Mouse (Mus musculus) brain, embryonic 18.5 days (tissue): ENCODE data around the gene Chrna5.
"Not testable (repeated sequence)": the region's sequence is repeated elsewhere in the genome, so short reads cannot be mapped to it uniquely, and the experiment has no call there.

Experiments
- DNase-seq: peaks from one replicate; pipeline ENCODE4 v3.0.0-alpha.2; 2012; ENCODE audit warnings: low read depth, low spot score

The Chrna5 gene

GRCm38 (mm10) chr9:54980674-54981073 is at the start of gene Chrna5:
Gene Chrna5, plus strand, starts transcription at chr9:54980880.
- DNase-seq, result no peak

DNA sequence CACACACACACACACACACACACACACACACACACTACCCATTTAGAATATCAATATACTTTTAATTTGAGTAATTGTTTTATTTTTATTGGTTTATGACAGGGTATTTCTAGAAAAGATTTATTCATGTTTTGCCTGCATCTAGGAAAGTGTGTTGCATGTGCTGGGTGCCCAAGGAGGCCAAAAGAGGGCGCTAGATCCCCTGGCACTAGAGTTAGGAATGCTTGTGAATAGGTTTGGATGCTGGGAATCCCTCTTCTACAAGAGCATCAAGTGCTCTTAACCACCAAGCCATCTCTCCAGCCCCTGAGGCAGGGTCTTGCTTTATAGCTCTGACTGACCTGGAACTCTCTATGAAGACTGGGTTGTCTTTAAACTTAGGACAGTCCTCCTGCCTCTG is 48.9 kb upstream of the Chrna5 start:
- no peak for DNase-seq

- no peak for DNase-seq
These were observed 48.3 kb upstream of the Chrna5 start for GRCm38 (mm10) chr9:54932379-54932778.

GRCm38 (mm10) chr9:54942071-54942470 is 38.6 kb upstream of the Chrna5 start:
- DNase-seq, result no peak

GRCm38 (mm10) chr9:54944467-54944866 is 36.2 kb upstream of the Chrna5 start:
- DNase-seq, result no peak

- DNase-seq, result no peak
These were observed 34.4 kb upstream of the Chrna5 start for GRCm38 (mm10) chr9:54946256-54946655.

DNA sequence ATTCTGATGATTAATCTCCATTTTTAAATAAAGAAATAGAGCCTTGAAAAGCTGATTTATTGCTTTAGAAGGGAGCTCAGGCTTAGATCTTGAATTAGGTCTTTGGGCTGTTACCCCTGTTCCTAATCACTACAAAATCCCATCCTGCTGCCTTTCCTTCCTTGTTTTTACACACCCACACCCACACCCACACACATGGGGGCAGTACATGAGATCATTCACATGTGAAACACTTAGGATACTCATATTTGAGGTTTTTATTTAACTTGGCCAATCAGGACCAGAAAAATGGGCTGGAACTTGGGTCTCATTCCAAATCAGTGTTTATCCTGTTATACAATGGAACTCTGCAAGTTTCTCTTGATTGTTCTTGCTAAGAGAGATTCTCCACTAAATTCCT is 31.2 kb upstream of the Chrna5 start:
- no peak for DNase-seq

DNA sequence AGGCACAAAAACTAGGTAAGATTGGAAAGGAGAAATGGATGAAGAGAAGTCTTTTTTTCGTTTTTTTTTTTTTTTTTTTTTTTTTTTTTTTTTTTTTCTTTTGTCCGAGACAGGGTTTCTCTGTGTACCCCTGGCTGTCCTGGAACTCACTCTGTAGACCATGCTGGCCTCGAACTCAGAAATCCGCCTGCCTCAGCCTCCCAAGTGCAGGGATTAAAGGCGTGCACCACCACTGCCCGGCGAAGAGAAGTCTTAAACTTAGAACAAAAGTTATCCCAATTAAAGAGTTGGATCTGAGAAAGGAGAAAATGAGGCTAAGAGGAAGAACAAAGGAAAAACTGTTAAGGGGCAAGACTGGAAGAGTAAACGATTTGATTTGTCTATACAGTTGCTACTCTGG is 30.5 kb upstream of the Chrna5 start:
- not testable (repeated sequence) for DNase-seq

- peak; percentile 85 for DNase-seq
These were observed 29.9 kb upstream of the Chrna5 start, which contains the start of the genes Psma4 and AY074887 for GRCm38 (mm10) chr9:54950575-54951321. Gene Psma4, plus strand, starts transcription at chr9:54950790. Gene AY074887, minus strand, starts transcription at chr9:54950998.

DNA sequence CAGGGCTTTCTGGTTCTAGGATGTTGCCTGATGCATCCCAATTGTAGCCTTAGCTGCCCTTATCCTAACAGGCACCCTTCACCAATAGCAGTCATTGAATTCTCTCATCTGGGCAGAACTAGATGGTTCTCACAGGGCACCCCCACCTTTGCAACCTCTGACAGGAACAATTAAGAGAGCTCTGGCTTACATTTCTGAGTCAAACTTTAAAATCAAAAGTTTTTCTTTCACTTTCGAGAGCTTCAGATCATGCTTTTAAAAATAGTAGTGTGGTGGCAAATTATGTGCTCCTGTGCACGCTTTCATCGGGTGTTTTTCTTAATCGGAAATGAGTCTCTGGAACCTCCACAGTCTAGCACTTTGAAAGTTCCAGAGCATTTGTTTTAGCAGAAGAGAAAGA is 19.6 kb upstream of the Chrna5 start:
- no peak for DNase-seq

- no peak for DNase-seq
These were observed 17.0 kb upstream of the Chrna5 start for GRCm38 (mm10) chr9:54963669-54964068.

- no peak for DNase-seq
These were observed 10.6 kb upstream of the Chrna5 start for GRCm38 (mm10) chr9:54969972-54970637.

- DNase-seq, result no peak
These were observed 861 bp downstream of the Chrna5 start for GRCm38 (mm10) chr9:54981291-54982191.

DNA sequence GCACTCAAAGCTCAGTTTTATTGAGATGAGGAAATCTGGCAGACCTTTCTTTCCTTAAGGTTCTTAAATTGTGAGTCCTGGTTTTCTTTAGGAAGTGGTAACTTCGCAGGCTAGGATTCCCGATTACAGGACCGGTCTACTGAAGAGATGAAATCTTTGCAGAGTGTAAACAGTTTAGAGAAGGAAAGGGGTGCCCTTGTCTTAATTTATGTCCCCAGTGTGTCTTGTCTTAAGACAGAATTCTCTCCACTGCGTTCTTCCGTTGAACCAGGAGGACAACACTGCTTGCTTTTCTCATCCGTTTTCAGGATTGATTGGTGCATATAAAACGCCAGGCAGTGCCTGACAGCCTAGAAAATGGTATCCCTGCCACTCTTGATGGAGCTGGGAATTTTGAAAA is 1.7 kb downstream of the Chrna5 start:
- no peak for DNase-seq

- DNase-seq, result no peak
These were observed 9.7 kb downstream of the Chrna5 start for GRCm38 (mm10) chr9:54990362-54990761.

GRCm38 (mm10) chr9:54994381-54994780 is 13.7 kb downstream of the Chrna5 start:
- DNase-seq, result no peak

GRCm38 (mm10) chr9:54995645-54996044 is 15.0 kb downstream of the Chrna5 start:
- DNase-seq, result no peak

DNA sequence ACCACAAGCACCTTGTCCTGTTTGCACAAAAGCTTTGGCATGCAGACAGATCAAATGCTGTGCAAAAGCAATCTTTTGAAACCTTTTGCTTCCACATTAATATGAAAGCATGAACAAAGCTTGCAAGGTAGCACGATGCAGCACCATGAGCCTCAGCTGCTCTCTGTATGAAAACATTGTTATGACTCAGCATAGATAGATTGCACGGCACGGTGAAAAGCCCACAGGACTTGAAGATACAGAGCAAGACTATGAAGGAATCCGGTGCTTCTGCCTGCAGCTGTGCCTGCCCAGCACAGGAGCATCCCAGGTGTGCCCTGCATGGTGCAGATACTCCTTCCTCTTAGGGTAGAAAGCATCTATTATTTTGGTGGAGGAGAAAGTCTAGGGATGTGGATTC is 22.9 kb downstream of the Chrna5 start:
- DNase-seq, result no peak

DNA sequence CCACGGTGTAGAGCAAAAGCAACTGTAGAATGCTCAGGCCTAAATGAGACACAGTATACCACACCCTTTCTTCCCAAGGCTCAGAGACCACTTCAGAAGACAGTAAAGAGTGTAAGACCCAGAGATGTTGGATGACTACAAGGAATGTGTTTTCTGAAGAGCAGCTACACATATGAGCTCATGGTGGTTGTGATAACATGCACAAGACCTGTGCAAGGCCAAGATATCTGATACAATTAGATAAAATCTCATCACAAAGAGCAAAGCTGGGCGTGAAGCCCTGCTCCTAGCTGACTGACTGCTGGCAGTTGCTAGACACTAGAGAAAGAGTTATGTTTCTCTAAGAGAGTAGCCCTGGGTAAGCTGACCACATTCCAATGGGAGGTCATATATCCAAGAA is 29.0 kb downstream of the Chrna5 start:
- no peak for DNase-seq

DNA sequence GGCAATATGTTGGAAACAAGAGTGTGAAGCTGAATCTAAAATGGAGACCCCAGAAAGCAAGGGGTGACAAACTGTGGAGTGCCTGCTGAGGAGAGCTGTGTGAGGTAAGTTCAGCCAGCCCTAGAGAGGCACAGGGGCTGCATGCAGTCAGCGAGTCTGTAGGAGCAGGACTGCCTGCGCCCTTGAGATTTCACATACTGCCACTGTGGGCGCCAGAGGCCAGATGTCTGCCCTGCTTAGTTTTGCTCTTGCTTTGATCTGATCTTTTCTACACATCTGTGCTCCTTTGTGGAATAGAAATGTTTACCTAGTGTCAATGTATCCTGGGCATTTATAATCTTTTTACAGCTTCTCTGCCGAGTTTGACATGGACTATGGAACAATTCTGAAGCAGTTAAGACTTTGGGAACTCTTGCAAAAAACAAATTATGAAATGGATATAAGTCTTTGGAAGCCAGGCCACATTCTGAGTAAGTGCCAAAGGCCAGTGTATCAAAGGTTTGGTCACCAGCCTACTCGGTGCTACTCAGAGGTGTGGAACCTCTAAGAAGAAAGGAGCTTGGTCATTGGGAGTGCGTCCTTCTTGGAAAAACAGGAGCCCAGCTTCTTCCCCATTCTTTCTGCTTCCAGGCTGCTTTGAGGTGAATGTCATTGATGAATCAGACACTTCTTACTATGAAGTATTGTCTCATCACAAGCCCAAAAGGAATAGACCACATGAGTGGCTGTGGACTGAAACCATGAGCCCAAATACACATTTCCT is 30.1 kb downstream of the Chrna5 start:
- no peak for DNase-seq

GRCm38 (mm10) chr9:55016926-55017325 is 36.2 kb downstream of the Chrna5 start:
- DNase-seq, result no peak
